Mouse (Mus musculus): ENCODE data around the gene Rab24. TPM values are rescaled to one million over a fixed set of nuclear protein-coding genes. Genes with fewer than 3 reads are reported as not detected.

The Rab24 gene
- polyA plus RNA-seq, 2 experiments = 43.9 to 47.1 TPM

DNA sequence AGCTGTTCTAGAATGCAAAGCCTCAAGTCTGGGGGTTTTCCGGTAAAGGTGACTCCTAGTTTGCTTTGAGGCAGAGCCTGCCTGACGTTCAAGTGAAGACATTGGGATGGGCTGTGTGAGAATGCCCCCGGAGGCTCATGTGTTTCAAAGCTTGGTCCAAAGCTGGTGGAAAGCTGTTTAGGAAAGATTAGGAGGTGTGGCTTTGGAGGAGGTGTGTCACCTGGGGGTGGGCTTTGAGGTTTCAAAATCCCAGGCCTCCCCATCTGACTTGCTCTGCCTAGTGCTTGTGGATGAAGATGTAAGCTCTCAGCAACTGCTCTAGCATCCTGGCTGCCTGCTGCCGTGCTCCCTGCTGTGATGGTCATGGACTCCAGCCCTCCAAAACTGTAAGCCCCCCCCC, 14.0 kb upstream of the Rab24 start:
- Histone ChIP-seq H3K4me2 (ENCODE audit: low read depth) (no peak overlapping the region), H3K9me3 (ENCODE audit: control insufficient read depth, low read length) (no peaks in the 10 kb centered on the region), H3K27me3 (ENCODE audit: control insufficient read depth, insufficient read depth, low read length) (no peaks in the 10 kb centered on the region), H3K4me3 (ENCODE audit: insufficient read depth in 1 of 2, low read depth in 2 of 2, low read length in 2 of 2) (no peak overlapping the region), H3K36me3 (replicated peaks; ENCODE audit: control insufficient read depth, insufficient read depth, low read depth) (no peaks in the 10 kb centered on the region), H3K4me1 (replicated peaks; ENCODE audit: control insufficient read depth in 2 of 2, insufficient read depth in 2 of 2, low read length in 1 of 2) (peaks cover 7 to 15% of the 10 kb centered on the region in 2 experiments), H3K9ac (replicated peaks) (no peak overlapping the region), H3K27ac (no peak overlapping the region)
- DNase-seq (ENCODE audit: low read depth in 3 of 3, low spot score in 3 of 3) = no peak
- 63% methylated on average over 4 of the region's 4 CpGs for WGBS (ENCODE audit: insufficient replicate concordance)
- no peak for TF ChIP-seq EP300 (IDR thresholded peaks at IDR 0.05; ENCODE audit: low read depth)
- no peak for TF ChIP-seq CTCF (IDR thresholded peaks at IDR 0.05; ENCODE audit: low read depth)
- ATAC-seq (ENCODE audit: insufficient read depth) = no peak

DNA sequence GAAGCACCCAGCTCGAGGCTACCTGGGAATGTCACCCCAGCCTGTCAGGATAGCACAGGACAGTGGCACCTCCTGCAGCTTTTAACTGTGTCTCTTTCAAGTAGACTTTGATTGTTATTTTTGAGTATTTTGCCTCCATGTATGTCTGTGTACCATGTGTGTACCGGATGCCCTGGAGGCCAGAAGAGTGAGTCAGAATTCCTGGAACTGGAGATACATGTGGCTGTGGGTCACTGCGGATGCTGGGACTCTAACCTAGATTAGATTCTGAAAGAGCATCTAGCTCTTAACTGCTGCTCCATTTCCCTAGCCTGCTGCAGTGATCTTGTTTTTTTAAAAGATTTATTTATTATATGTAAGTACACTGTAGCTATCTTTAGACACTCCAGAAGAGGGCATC, 10.6 kb upstream of the Rab24 start:
- no peaks in the 10 kb centered on the region for H3K27me3 ChIP-seq (ENCODE audit: control insufficient read depth, insufficient read depth, low read length)
- TF ChIP-seq EP300 (IDR thresholded peaks at IDR 0.05; ENCODE audit: low read depth) = no peak
- no peak for TF ChIP-seq CTCF (IDR thresholded peaks at IDR 0.05; ENCODE audit: low read depth)
- WGBS (ENCODE audit: insufficient replicate concordance) = 67% methylated on average over 3 of the region's 3 CpGs
- H3K4me1 ChIP-seq (replicated peaks; ENCODE audit: control insufficient read depth in 2 of 2, insufficient read depth in 2 of 2, low read length in 1 of 2) = peaks cover 9 to 17% of the 10 kb centered on the region in 2 experiments
- no peak overlapping the region for H3K4me3 ChIP-seq (ENCODE audit: insufficient read depth in 1 of 2, low read depth in 2 of 2, low read length in 2 of 2)
- no peak overlapping the region for H3K27ac ChIP-seq
- ATAC-seq (ENCODE audit: insufficient read depth) (no peak), DNase-seq (ENCODE audit: low read depth in 3 of 3, low spot score in 3 of 3) (no peak)
- no peaks in the 10 kb centered on the region for H3K9me3 ChIP-seq (ENCODE audit: control insufficient read depth, low read length)
- H3K9ac ChIP-seq (replicated peaks) = no peak overlapping the region
- H3K36me3 ChIP-seq (replicated peaks; ENCODE audit: control insufficient read depth, insufficient read depth, low read depth) = peaks cover 6% of the 10 kb centered on the region
- no peak overlapping the region for H3K4me2 ChIP-seq (ENCODE audit: low read depth)

DNA sequence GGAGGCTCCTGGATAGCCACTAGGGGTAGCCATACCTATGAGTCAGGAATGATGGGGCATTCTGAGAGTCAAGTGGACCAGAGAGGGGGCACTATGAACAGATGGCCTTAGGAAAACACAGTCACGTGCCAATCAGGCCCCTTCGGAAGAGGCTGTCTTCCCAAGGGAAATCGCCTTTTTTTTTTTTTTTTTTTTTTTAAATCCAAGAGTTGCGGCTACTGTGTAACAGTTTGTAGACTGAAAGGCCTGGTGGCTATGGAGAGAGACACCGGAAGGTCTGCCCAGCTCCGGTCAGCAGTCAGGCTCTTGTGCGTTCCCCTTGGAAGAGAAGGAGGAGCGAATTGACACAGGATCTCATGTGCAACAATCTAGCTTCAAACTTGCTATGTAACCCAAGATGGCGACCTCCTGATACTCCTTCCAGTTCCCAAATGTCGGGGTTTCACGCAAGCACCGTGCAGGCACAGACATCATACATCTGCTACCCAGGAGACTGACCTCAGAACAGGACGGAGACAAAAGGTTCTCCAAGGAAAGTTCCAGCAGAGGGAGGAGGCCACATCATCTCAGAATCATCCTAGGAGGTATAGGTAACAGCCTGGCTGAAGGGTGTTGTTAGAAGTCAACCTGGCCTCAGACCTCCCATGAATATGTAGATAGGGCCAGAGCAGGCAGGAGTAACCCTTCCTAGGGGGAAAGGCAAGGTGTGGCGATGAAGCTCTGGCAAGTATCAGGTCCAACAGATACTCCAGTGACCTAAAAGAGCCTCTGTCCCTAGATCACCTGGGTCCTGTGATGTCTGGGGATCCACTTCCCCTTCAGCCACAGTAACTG, 9.0 kb upstream of the Rab24 start:
- Histone ChIP-seq H3K4me3 (ENCODE audit: insufficient read depth in 1 of 2, low read depth in 2 of 2, low read length in 2 of 2) (peak overlapping the region; percentile 68 to 97), H3K9me3 (ENCODE audit: control insufficient read depth, low read length) (no peaks in the 10 kb centered on the region), H3K4me1 (replicated peaks; ENCODE audit: control insufficient read depth in 2 of 2, insufficient read depth in 2 of 2, low read length in 1 of 2) (peaks cover 9 to 20% of the 10 kb centered on the region in 2 experiments), H3K36me3 (replicated peaks; ENCODE audit: control insufficient read depth, insufficient read depth, low read depth) (peaks cover 19% of the 10 kb centered on the region), H3K4me2 (ENCODE audit: low read depth) (peak overlapping the region; percentile 98), H3K9ac (replicated peaks) (peak overlapping the region; percentile 85), H3K27ac (peak overlapping the region; percentile 91), H3K27me3 (ENCODE audit: control insufficient read depth, insufficient read depth, low read length) (no peaks in the 10 kb centered on the region)
- WGBS (ENCODE audit: insufficient replicate concordance) = 55% methylated on average over 14 of the region's 14 CpGs
- ATAC-seq (ENCODE audit: insufficient read depth) = no peak
- TF ChIP-seq EP300 (IDR thresholded peaks at IDR 0.05; ENCODE audit: low read depth) (no peak), CTCF (IDR thresholded peaks at IDR 0.05; ENCODE audit: low read depth) (peak; percentile 73; the same call in 1 of the 2 replicates)
- DNase-seq (ENCODE audit: low read depth in 3 of 3, low spot score in 3 of 3) = no peak

DNA sequence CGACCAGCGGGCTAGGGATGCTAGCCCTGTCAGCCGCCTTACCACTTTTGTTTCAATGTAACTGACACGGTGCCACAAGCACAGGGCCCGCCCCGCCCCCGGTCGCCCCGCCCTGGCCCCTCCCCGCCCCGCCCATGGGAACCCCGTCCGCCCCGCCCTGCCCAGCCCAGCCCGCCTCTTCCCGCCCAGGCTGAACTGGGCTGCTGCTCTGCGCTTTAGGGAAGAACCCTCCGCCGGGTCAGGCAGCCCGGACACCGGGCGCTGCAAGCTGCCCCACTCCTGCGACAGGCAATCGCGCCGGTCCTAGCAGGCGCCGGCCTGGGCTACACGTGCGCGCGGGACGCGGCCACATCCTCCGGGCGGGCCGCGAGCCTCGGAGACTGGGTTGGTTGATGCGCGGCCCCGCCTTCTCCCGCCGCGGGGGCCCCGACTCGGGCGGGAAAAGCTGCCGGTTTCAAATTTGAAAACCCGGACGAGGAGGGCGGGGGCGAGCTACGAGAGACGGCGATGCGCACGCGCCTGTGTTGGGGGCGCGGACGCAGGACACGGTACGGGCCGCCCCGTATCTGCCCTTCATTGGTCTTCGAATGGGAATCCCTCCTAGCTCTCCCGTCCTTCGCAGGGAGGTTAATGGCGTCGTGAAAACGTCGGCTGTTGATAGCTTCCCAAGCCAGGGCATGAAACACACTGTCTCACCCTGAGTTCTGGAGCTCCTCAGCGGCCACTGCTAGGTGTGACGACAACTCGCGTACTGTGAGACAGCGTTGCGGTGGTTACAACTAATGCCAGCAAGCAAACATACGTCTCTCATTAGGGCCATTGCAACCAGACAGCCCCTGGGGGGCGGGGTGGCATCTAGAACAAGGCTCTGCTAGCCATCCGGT, 8.2 kb upstream of the Rab24 start, which contains the start of gene Mxd3:
Gene Mxd3 (minus strand): TSS at position 141 of the 884 bp plus-strand sequence.
- H3K4me1 ChIP-seq (replicated peaks; ENCODE audit: control insufficient read depth in 2 of 2, insufficient read depth in 2 of 2, low read length in 1 of 2) = peaks cover 9 to 20% of the 10 kb centered on the region in 2 experiments
- H3K36me3 ChIP-seq (replicated peaks; ENCODE audit: control insufficient read depth, insufficient read depth, low read depth) = peaks cover 28% of the 10 kb centered on the region
- under 1% methylated on average over 81 of the region's 82 CpGs for WGBS (ENCODE audit: insufficient replicate concordance)
- H3K27me3 ChIP-seq (ENCODE audit: control insufficient read depth, insufficient read depth, low read length) = no peaks in the 10 kb centered on the region
- peak within 1 kb of the TSS; percentile 78 to 97 for H3K4me3 ChIP-seq (ENCODE audit: insufficient read depth in 1 of 2, low read depth in 2 of 2, low read length in 2 of 2)
- peak; percentile 89 for ATAC-seq (ENCODE audit: insufficient read depth)
- no peak; the same call in 1 of the 2 replicates for TF ChIP-seq CTCF (IDR thresholded peaks at IDR 0.05; ENCODE audit: low read depth)
- no peak for TF ChIP-seq EP300 (IDR thresholded peaks at IDR 0.05; ENCODE audit: low read depth)
- peak within 1 kb of the TSS; percentile 91 for H3K9ac ChIP-seq (replicated peaks)
- peak within 1 kb of the TSS; percentile 98 for H3K4me2 ChIP-seq (ENCODE audit: low read depth)
- peak; percentile 83 to 86 (median 84) for DNase-seq (ENCODE audit: low read depth in 3 of 3, low spot score in 3 of 3)
- H3K27ac ChIP-seq = peak within 1 kb of the TSS; percentile 91
- H3K9me3 ChIP-seq (ENCODE audit: control insufficient read depth, low read length) = no peaks in the 10 kb centered on the region
